Mouse (Mus musculus) liver, embryonic 14.5 days (tissue): Measurements from ENCODE around the gene Pxmp4. TPM values are rescaled to one million over a fixed set of nuclear protein-coding genes. Genes with fewer than 3 reads are reported as not detected.

Experiments
- ATAC-seq: fragments of 200-750 bp; cut with Nextera tagmentation; 2 replicates; pipeline ENCODE4 v1.8.0; 2017; ENCODE audit warnings: moderate number of reproducible peaks, mild to moderate bottlenecking, moderate library complexity; ENCODE audit not compliant: insufficient read depth
- DNase-seq, 3 experiments: peaks; one replicate each; pipeline ENCODE4 v3.0.0-alpha.2; 2012 to 2013; ENCODE audit warnings: low read depth in 3 of 3, low spot score in 3 of 3
- H3K27ac ChIP-seq: fragments of 300-500 bp; sonication (generic); 2 replicates; pipeline ENCODE4 v1.5.1; 2014; ENCODE audit warnings: moderate library complexity, mild to moderate bottlenecking, control low read depth, inconsistent platforms
- H3K27me3 ChIP-seq: fragments of 300-500 bp; sonication (generic); 2 replicates; pipeline ENCODE4 v1.6.1; 2014; ENCODE audit warnings: mild to moderate bottlenecking, low read length, moderate library complexity; ENCODE audit not compliant: control insufficient read depth, insufficient read depth
- H3K36me3 ChIP-seq: fragments of 300-500 bp; sonication (generic); replicated peaks from 2 replicates; pipeline ENCODE4 v1.6.1; 2014; ENCODE audit warnings: low read depth; ENCODE audit not compliant: control insufficient read depth, insufficient read depth
- H3K4me1 ChIP-seq, 2 experiments: fragments of 200-500 bp in 1 of 2; fragments of 300-500 bp in 1 of 2; sonication (generic) in 1 of 2; replicated peaks; 2 replicates each; pipeline ENCODE4 v1.6.1; 2012 to 2014; ENCODE audit warnings: antibody characterized with exemption in 1 of 2, inconsistent platforms in 1 of 2, low read length in 1 of 2; ENCODE audit not compliant: control insufficient read depth in 2 of 2, insufficient read depth in 2 of 2
- H3K4me2 ChIP-seq: fragments of 300-500 bp; sonication (generic); 2 replicates; pipeline ENCODE4 v1.6.1; 2014; ENCODE audit warnings: low read depth, mild to moderate bottlenecking, control low read depth, moderate library complexity
- H3K4me3 ChIP-seq, 2 experiments: fragments of 200-500 bp in 1 of 2; fragments of 300-500 bp in 1 of 2; sonication (generic) in 1 of 2; 2 replicates each; pipeline ENCODE4 v1.5.1; 2012 to 2014; ENCODE audit warnings: low read depth in 2 of 2, low read length in 2 of 2, mild to moderate bottlenecking in 2 of 2, control low read depth in 1 of 2, inconsistent platforms in 1 of 2, moderate library complexity in 1 of 2; ENCODE audit not compliant: insufficient read depth in 1 of 2
- H3K9ac ChIP-seq: fragments of 300-500 bp; sonication (generic); replicated peaks from 2 replicates; pipeline ENCODE4 v1.6.1; 2014; ENCODE audit warnings: mild to moderate bottlenecking, control low read depth, moderate library complexity
- H3K9me3 ChIP-seq: fragments of 300-500 bp; sonication (generic); 2 replicates; pipeline ENCODE4 v1.6.1; 2016; ENCODE audit warnings: low read length, mixed read lengths; ENCODE audit not compliant: control insufficient read depth
- CTCF ChIP-seq: IDR thresholded peaks from 2 replicates; pipeline ENCODE4 v1.5.1; 2016; ENCODE audit warnings: antibody characterized with exemption, low read depth, control low read depth
- EP300 ChIP-seq: IDR thresholded peaks from 2 replicates; pipeline ENCODE4 v1.6.1; 2016; ENCODE audit warnings: antibody characterized with exemption, low read depth
- WGBS: fragments of 180-500 bp; shearing (Covaris S2); extraction: QIAGEN DNeasy Blood & Tissue Kit; methylation state at CpG from one replicate; pipeline ENCODE4 v1.1.7; 2014; ENCODE audit not compliant: insufficient replicate concordance; 5-methylcytosine and 5-hydroxymethylcytosine counted together
- polyA plus RNA-seq, 2 experiments: library from polyadenylated mRNA; depleted of rRNA in 1 of 2; stranded (reverse) in 1 of 2; unstranded in 1 of 2; fragments of >200 nt; fragmentation: Nextera tagmentation in 1 of 2; extraction: Ambion mirVana in 1 of 2; gene quantifications; 2 replicates each; pipeline versions ENCODE4 v1.2.1 to v1.2.3; 2012 to 2014

Gene Pxmp4
- polyA plus RNA-seq, 2 experiments: 18.7 to 30.2 TPM

GRCm38 (mm10) chr2:154635826-154636225 is 32.3 kb upstream of the Pxmp4 start:
- no peak for DNase-seq
- Histone ChIP-seq H3K4me2 (no peak overlapping the region), H3K4me1 (peaks cover 28% of the 10 kb centered on the region in 2 experiments), H3K27ac (peak overlapping the region; percentile 98), H3K4me3 (no peak overlapping the region), H3K27me3 (no peaks in the 10 kb centered on the region), H3K9ac (no peak overlapping the region), H3K9me3 (no peaks in the 10 kb centered on the region; the same call in 1 of the 2 replicates), H3K36me3 (peaks cover 9% of the 10 kb centered on the region)
- 88% methylated on average over 2 of the region's 2 CpGs for WGBS
- ATAC-seq: no peak
- TF ChIP-seq EP300 (no peak), CTCF (no peak)

- peak overlapping the region; percentile 67 for H3K9ac ChIP-seq
- ATAC-seq (peak; percentile 40), DNase-seq (peak; percentile 62 to 72 (median 68))
- no peaks in the 10 kb centered on the region; the same call in 1 of the 2 replicates for H3K9me3 ChIP-seq
- H3K4me1 ChIP-seq: peaks cover 33 to 40% of the 10 kb centered on the region in 2 experiments
- peak overlapping the region; percentile 98 for H3K27ac ChIP-seq
- WGBS: 60% methylated on average over 9 of the region's 9 CpGs
- TF ChIP-seq EP300: peak; percentile 88
- TF ChIP-seq CTCF: no peak
- H3K4me3 ChIP-seq: peak overlapping the region; percentile 15 to 46
- no peaks in the 10 kb centered on the region for H3K27me3 ChIP-seq
- H3K36me3 ChIP-seq: peaks cover 18% of the 10 kb centered on the region
- peak overlapping the region; percentile 69 for H3K4me2 ChIP-seq
Measured at GRCm38 (mm10) chr2:154633876-154634644, 30.6 kb upstream of the Pxmp4 start.

- Histone ChIP-seq H3K9ac (peak overlapping the region; percentile 55), H3K4me1 (peaks cover 33 to 42% of the 10 kb centered on the region in 2 experiments), H3K36me3 (peaks cover 17% of the 10 kb centered on the region), H3K27ac (peak overlapping the region; percentile 98), H3K27me3 (no peaks in the 10 kb centered on the region), H3K9me3 (no peaks in the 10 kb centered on the region), H3K4me3 (peak overlapping the region; percentile 47 to 60), H3K4me2 (peak overlapping the region; percentile 69)
- DNase-seq (peak in 2 of 3 experiments; percentile 56), ATAC-seq (peak; percentile 47)
- 66% methylated on average over 5 of the region's 5 CpGs for WGBS
- no peak for TF ChIP-seq CTCF
- TF ChIP-seq EP300: 0 out of 2 replicates have a peak, but pooled peaks have one; percentile 37
Measured at GRCm38 (mm10) chr2:154633039-154633742, 29.7 kb upstream of the Pxmp4 start.

GRCm38 (mm10) chr2:154632203-154632780 is 28.8 kb upstream of the Pxmp4 start:
- Histone ChIP-seq H3K4me2 (peak overlapping the region; percentile 69), H3K27me3 (no peaks in the 10 kb centered on the region), H3K4me3 (peak overlapping the region; percentile 68 to 79), H3K36me3 (peaks cover 13% of the 10 kb centered on the region), H3K4me1 (peaks cover 33 to 42% of the 10 kb centered on the region in 2 experiments), H3K27ac (peak overlapping the region; percentile 98), H3K9me3 (no peaks in the 10 kb centered on the region), H3K9ac (peak overlapping the region; percentile 97)
- WGBS: 21% methylated on average over 16 of the region's 16 CpGs
- ATAC-seq (peak; percentile 85), DNase-seq (peak; percentile 80 to 86 (median 82))
- TF ChIP-seq CTCF: no peak
- peak; percentile 66 for TF ChIP-seq EP300
